Mouse (Mus musculus): ENCODE data around the gene Cygb.
"Not testable (repeated sequence)": the region's sequence is repeated elsewhere in the genome, so short reads cannot be mapped to it uniquely, and the experiment has no call there.

Cygb gene

DNA sequence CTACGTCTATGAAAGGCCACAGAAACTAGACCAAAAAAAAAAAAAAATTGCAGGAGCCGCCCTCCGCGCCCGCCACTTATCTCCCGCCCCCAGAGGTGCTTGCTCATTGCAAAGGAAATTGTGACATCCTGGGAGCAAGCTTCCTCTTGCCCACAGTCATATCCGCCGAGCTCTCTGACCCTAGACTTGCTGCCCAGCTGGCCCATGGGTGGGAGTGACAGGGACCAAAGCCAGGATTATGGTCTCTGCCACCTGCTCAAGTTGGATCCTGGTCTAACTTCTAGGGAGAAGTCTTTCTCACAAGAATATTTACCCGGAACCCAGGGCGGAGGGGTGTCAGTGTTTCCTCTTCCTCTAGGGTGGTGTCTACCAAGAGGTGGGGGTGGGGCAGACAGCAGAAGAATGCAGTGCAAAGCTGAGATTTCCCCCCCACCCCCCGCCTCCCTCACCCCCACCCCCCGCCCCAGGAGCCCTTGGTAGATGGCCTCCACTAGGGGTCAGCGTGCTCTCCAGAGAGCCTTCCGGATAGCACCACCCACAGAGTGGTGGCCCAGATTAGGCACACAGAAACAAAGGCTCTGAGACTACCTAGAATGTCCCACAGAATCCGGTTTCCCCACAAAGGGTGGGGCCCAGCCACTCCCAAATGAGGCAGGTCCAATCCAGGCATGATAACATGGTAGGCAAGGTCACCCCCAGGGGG, 38.2 kb downstream of the Cygb start:
- no peak for DNase-seq (ENCODE audit: low read depth, low spot score)

- no peak for DNase-seq (ENCODE audit: low read depth, low spot score)
Observed at GRCm38 (mm10) chr11:116613234-116613633, 40.9 kb downstream of the Cygb start.

GRCm38 (mm10) chr11:116612554-116612953, 41.6 kb downstream of the Cygb start:
- DNase-seq (ENCODE audit: low read depth, low spot score): no peak

DNA sequence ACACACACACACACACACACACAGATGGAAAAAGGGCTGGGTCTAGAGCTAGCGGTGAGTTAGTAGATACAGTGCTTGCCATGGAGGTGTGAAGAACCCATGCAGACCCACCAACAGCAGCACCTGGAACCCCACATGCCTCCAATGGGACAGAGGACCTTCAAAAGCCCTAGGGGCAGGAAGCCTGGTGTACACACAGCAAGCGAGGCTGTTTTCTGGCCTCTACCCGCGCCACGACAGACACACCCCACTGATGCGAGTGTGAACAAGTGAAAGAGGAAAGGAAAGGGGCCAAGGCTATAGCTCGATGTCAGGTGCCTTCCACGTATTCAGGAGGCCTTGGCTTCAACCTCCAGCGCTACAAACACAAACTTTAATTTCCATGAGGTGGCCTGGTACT, 42.2 kb downstream of the Cygb start:
- DNase-seq (ENCODE audit: low read depth, low spot score): no peak

- not testable (repeated sequence) for DNase-seq (ENCODE audit: low read depth, low spot score)
Observed at GRCm38 (mm10) chr11:116611168-116611567, 42.9 kb downstream of the Cygb start.

- DNase-seq (ENCODE audit: low read depth, low spot score): no peak
Observed at GRCm38 (mm10) chr11:116609965-116610630, 44.0 kb downstream of the Cygb start.

GRCm38 (mm10) chr11:116607717-116608116, 46.4 kb downstream of the Cygb start:
- DNase-seq (ENCODE audit: low read depth, low spot score): no peak

DNA sequence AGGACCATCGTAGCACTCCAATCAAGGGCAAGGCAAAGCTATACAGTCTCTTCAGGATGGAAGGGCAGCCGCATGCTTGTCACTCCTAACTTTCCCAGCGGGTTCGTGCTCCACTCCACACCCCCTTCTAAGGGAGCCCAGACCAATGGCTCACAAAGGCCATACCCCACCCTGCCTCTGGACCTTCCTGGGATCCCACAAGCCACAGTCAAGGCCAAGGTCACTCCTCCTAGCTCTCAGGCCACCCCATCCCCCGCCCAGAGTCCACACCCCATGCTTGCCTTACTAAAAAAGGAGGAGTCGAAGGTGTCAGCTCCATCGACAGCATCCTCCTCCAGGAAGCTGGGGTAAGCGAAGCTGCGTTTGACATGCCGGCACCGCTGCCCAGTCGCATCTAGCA, 50.0 kb downstream of the Cygb start:
- no peak for DNase-seq (ENCODE audit: low read depth, low spot score)

DNA sequence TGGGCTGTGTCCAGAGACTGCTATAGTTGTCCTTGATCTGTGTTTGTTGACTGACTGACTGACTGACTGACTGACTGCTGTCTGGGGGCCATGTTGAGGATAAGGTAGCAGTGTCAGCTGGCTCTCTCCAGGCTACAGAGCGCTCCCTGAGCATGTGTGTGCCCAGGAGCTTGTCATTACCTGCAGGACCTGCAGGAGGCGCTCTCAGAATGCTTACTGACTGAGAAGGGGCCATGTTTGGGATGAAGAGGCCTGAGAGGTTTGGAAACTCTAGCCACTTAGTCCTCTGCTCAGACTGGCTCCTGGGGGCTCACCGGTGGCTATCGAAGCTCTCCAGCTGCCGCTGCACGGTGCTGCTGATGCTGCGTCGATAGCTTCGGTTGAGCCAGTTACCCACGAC, 50.8 kb downstream of the Cygb start:
- DNase-seq (ENCODE audit: low read depth, low spot score): no peak

DNA sequence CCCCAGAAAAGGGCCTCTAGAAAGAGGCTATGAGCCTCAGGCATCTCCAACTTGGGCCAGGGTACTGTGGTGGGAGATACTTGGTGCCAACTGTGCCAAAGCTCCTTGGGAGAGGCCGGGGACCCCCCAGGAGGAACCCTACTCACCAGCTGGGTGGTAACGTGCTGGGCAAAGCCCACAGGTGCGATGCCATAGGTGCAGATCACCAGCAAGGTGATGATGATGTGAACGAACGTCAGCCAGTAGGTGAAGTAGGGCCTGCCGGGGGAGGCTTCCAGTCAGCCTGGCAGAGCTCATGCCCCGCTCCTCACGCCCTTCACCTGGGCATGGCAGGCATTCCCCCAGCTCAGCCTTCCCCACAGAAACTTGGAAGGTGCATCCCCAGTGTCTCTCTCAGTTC, 52.1 kb downstream of the Cygb start:
- DNase-seq (ENCODE audit: low read depth, low spot score): no peak

GRCm38 (mm10) chr11:116601166-116601565, 52.9 kb downstream of the Cygb start:
- no peak for DNase-seq (ENCODE audit: low read depth, low spot score)

DNA sequence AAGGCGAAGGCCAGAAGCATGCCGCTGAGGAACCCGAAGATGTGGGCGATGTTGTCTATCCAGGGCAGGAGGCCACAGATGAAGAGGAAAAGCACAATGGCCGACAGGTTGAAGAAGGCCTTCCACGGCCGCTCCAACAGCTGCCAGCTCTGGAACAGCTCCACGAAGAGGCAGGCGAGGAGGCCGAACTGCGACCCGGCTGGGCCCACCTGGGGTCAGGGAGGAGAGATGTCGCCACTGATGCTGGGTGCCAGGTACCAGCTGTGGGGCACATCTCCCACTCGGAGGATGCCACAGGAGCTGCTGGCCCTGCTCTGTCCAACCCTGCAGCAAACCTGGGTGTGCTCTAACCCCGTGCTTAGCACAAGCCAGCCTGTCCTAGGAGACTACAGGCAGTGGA, 54.9 kb downstream of the Cygb start:
- no peak for DNase-seq (ENCODE audit: low read depth, low spot score)

- no peak for DNase-seq (ENCODE audit: low read depth, low spot score)
Observed at GRCm38 (mm10) chr11:116598193-116598592, 55.9 kb downstream of the Cygb start.

DNA sequence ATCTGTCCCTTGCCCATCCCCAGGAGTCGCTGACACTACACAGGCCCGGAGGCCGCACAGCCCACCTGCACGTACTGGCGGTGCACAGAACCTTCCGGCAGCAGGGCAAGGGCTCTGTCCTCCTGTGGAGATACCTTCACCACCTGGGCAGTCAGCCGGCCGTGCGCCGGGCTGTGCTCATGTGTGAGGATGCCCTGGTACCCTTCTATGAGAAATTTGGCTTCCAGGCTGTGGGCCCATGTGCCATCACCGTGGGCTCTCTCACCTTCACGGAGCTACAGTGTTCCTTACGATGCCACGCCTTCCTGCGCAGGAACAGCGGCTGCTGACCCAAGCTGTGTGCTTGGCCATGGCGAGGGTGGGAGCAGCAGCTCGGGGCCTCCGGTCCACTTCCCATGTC, 57.3 kb downstream of the Cygb start:
- DNase-seq (ENCODE audit: low read depth, low spot score): no peak
